Mouse (Mus musculus) kidney, adult 18-20 months (tissue): ENCODE measurements around the gene Axin1.
A peak's percentile ranks its signal among the peaks of the same experiment; 100 is the strongest.
"Not testable (repeated sequence)": the region's sequence is repeated elsewhere in the genome, so short reads cannot be mapped to it uniquely, and the experiment has no call there.

Experiments used
- DNase-seq: peaks from one replicate; pipeline ENCODE4 v3.0.0; 2021

Axin1 gene

GRCm38 (mm10) chr17:26138239-26138836 is at the start of gene Axin1:
TSS of gene Axin1 (plus strand) at chr17:26138688.
- peak; percentile 94 for DNase-seq

DNA sequence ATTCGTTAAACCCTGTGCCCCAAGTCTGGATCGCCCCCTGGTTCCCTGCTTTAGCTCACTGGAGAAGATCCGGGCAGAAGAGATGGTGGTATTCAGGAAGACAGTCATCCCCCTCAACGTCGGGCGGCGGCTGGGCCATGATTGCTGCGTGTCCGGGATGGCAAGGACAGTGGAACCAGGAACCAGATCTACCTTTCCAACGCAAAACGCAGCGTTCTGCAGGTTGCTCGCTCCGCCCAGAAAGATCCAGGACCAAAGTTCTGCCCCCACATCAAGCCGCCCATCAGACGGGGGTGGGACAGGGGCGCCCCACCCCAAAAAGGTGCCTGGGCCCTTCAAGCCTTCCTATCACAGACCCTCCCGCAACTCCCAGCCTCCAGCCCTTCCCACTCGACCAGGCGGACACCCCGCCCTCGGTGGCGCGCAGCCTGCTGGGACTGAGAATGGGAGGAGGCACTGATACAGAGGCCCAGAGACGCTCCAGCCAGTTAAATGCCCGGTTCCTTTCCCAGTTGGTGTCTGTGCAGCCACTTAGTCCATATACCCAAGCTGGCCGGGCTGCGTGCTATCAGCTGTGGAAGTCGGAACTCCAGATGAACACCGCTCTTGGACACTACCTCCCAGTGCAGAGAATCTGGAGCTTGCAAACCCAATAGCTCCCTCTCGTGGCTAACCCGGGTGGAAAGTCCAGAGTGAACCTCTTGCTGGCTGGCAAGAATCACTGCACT is 48.4 kb upstream of the Axin1 start, which contains the start of gene Decr2:
Gene Decr2, minus strand, starts transcription at position 433 of the 728 bp plus-strand sequence.
- DNase-seq = peak; percentile 93

- DNase-seq = no peak
Observed at GRCm38 (mm10) chr17:26094531-26095110, 43.9 kb upstream of the Axin1 start.

DNA sequence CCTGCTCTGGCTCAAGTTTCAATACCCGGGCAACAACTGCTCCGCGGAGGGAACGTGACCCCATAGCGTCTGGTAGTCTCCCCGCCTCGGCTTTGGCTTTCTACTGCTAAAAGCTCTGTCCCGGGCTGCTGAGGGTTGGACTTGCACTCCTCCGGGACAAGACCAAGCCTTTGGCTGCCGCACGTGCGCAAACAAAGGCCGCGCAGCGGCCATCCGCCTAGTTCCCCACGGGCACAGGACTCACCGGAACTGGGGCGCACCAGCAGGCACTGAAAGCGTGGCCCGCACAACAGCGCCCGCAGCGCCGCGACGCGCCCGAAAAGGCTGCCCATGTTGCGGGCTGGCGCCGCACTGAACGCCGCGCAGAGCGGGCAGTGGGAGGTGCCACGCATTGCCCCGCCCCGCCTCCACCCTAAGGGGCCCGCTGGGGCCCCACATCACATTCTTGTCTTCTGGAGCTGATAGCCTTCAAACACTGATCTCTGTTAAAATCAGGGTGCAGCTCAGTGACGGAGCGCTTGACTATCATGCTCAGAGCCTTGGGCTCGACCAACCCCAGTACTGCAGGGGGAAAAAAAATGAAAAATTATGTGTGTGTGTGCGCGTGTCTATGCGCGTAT is 43.3 kb upstream of the Axin1 start, which contains the start of gene Nme4:
Gene Nme4, minus strand, starts transcription at position 482 of the 620 bp plus-strand sequence.
- peak; percentile 62 for DNase-seq

DNA sequence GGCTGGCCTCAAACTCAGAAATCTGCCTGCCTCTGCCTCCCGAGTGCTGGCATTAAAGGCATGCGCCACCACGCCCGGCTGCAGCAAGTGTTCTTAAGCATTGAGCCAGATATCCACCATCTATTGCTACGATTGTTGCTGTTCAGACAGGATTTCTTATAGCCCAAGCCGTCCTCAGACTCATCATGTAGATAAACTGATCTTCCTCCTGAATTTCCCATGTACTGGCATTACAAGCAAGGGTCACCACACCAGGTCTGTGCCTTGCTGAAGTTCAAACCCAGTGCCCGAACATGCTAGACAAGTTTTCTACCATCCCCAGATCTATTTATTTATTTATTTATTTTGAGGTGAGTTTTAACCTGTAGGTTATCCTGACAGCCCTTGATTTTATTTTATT is 40.0 kb upstream of the Axin1 start:
- DNase-seq = no peak

DNA sequence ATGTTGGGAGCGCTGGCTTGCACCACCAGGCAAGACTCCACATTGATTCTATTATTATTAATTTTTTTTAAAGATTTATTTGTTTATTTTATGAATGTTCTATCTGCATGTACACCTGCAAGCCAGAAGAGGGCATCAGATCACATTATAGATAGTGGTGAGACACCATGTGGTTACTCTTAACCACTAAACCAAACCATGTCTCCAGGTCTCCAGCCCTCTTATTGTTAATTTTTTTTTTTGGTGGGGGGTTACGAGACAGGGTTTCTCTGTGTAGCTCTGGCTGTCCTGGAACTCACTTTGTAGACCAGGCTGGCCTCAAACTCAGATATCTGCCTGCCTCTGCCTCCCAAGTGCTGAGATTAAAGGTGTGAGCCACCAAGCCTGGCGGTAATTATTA is 39.2 kb upstream of the Axin1 start:
- peak; percentile 47 for DNase-seq

DNA sequence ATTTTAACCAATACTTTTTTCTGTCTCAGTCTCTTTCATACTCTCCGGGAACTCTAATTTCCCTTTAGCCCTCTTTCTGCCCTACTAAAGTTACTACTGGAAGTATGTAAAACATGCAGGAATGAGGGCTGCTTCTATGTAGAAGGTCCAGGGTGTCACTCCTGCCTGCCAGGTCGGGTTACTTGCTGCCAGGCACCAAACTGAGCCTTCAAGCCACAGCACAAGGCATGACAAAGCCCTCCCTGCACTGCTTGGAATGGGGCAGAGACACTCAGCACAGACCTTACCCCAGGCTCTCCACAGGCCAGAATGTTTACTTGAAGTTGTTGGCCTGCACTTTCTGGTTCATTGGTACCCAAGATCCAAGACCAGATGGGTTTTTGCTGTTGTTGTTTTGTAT is 38.3 kb upstream of the Axin1 start:
- DNase-seq = no peak

GRCm38 (mm10) chr17:26101478-26101877 is 37.0 kb upstream of the Axin1 start:
- DNase-seq = peak; percentile 57

GRCm38 (mm10) chr17:26105619-26106018 is 32.9 kb upstream of the Axin1 start:
- no peak for DNase-seq

- no peak for DNase-seq
Observed at GRCm38 (mm10) chr17:26110156-26110555, 28.3 kb upstream of the Axin1 start.

DNA sequence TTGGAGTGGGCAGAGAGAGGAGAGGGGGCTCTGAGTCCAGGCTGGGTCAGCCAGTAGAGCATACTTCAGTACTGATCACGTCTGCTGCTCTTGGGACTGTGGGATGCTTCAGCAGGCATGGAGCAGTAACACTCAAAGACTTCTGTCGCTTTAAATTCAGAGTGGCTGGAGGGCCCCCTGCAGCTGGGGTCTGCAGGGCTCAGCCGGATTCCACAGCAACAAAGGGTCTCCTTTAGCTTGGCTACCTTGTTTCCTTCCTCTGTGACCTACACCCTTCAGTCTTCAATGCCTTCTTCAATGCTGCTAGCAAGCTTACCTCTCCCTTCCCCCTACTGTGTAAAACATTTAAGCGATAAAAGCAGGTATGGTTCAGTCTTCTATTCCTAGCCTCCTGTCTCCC is 27.5 kb upstream of the Axin1 start:
- DNase-seq = no peak

- no peak for DNase-seq
Observed at GRCm38 (mm10) chr17:26111722-26112121, 26.8 kb upstream of the Axin1 start.

GRCm38 (mm10) chr17:26112751-26113150 is 25.7 kb upstream of the Axin1 start:
- DNase-seq = no peak

GRCm38 (mm10) chr17:26113181-26113948 is 25.1 kb upstream of the Axin1 start, which contains the start of gene Tmem8:
TSS of gene Tmem8 (plus strand) at chr17:26113299.
- DNase-seq = peak; percentile 87

DNA sequence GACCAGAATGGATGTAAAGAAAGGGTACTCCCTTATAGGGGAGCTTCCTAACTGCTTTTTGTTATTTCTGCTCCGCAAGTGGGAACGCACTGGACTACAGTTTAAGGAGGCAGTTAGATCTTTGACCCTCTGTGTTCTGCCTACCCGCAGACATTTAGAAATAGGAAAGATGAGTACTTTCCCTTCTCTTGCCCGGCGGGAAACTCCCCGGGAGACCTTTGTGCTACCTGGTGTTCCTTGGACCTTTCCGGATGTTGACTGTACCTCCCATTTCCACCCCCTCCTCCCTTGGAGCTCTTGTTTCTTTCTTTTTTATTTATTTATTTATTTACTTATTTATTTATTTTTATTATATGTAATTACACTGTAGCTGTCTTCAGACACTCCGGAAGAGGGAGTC is 24.4 kb upstream of the Axin1 start:
- peak; percentile 65 for DNase-seq

GRCm38 (mm10) chr17:26114461-26114860 is 24.0 kb upstream of the Axin1 start:
- not testable (repeated sequence) for DNase-seq

- peak; percentile 90 for DNase-seq
Observed at GRCm38 (mm10) chr17:26115205-26115898, 23.1 kb upstream of the Axin1 start.

GRCm38 (mm10) chr17:26115956-26116487 is 22.5 kb upstream of the Axin1 start:
- peak; percentile 71 for DNase-seq

GRCm38 (mm10) chr17:26116503-26117258 is 21.8 kb upstream of the Axin1 start:
- peak; percentile 39 for DNase-seq

- DNase-seq = peak; percentile 51
Observed at GRCm38 (mm10) chr17:26119766-26120710, 18.4 kb upstream of the Axin1 start.
